Mouse (Mus musculus): ENCODE measurements around the gene Armc9.

- TF ChIP-seq CTCF (IDR thresholded peaks at IDR 0.05; ENCODE audit: borderline replicate concordance, insufficient read depth, low read depth, low read length) (no peak), POLR2A (IDR thresholded peaks at IDR 0.05; ENCODE audit: borderline replicate concordance, insufficient read depth, low read length) (no peak)
These were observed 148.0 kb downstream of the Armc9 start, which contains the start of gene B3gnt7 for GRCm38 (mm10) chr1:86302532-86302931.

Measured in cerebellum, adult 2 months (tissue).